Mouse (Mus musculus): Measurements from ENCODE around the gene Cdr2l. TPM values are rescaled to one million over a fixed set of nuclear protein-coding genes. Genes with fewer than 3 reads are reported as not detected.

Gene Cdr2l
- polyA plus RNA-seq, 1 experiment from 2014 or later = 21.3 TPM

GRCm38 (mm10) chr11:115349976-115350375 is 31.7 kb upstream of the Cdr2l start:
- DNase-seq (ENCODE audit: low read depth, low spot score) (no peak), ATAC-seq (no peak)
- no peak for TF ChIP-seq CTCF (IDR thresholded peaks at IDR 0.05)
- in situ Hi-C loops (cut with MboI; ENCODE audit: low pct_unique_long_range_greater_than_20kb) = no loop called here
- POLR2A ChIA-PET = no interaction called here
- CTCF ChIA-PET = no interaction called here
- H3K27me3 ChIP-seq = no peaks in the 10 kb centered on the region

GRCm38 (mm10) chr11:115353375-115353774 is 28.3 kb upstream of the Cdr2l start:
- no peak for TF ChIP-seq CTCF (IDR thresholded peaks at IDR 0.05)
- ChIA-PET CTCF (interaction anchor here (0.8 to 2.2 kb wide), 10 partner anchors 8 to 130 kb away, joined by 3 to 11 read pairs (median 4); partner anchors contain the start of gene Ush1g), POLR2A (no interaction called here)
- DNase-seq (ENCODE audit: low read depth, low spot score) (no peak), ATAC-seq (no peak)
- in situ Hi-C loops (cut with MboI; ENCODE audit: low pct_unique_long_range_greater_than_20kb) = no loop called here
- no peaks in the 10 kb centered on the region for H3K27me3 ChIP-seq

- TF ChIP-seq CTCF (IDR thresholded peaks at IDR 0.05) = no peak
- in situ Hi-C loops (cut with MboI; ENCODE audit: low pct_unique_long_range_greater_than_20kb) = no loop called here
- no peak for DNase-seq (ENCODE audit: low read depth, low spot score)
- ATAC-seq = peak; percentile 24
- POLR2A ChIA-PET = interaction anchor here (0.6 to 0.7 kb wide), 2 partner anchors 91 to 120 kb away, joined by 3 read pairs; no protein-coding TSS in a partner anchor
- H3K27me3 ChIP-seq = no peaks in the 10 kb centered on the region
- CTCF ChIA-PET = interaction anchor here (0.7 to 2.2 kb wide), 13 partner anchors 9 to 129 kb away, joined by 3 to 11 read pairs (median 4); partner anchors contain the start of genes Fdxr and Ush1g
Observed at GRCm38 (mm10) chr11:115354183-115354582, 27.5 kb upstream of the Cdr2l start.

GRCm38 (mm10) chr11:115358468-115358867 is 23.2 kb upstream of the Cdr2l start:
- in situ Hi-C loops (cut with MboI; ENCODE audit: low pct_unique_long_range_greater_than_20kb) = loop anchor here (5.0 kb wide), 2 partner anchors 36 to 161 kb away; partner anchors contain the start of gene Ush1g
- DNase-seq (ENCODE audit: low read depth, low spot score) (no peak), ATAC-seq (no peak)
- ChIA-PET POLR2A (interaction anchor here (1.5 to 1.6 kb wide), 2 partner anchors 54 to 56 kb away, joined by 4 to 5 read pairs; no protein-coding TSS in a partner anchor), CTCF (interaction anchor here (0.8 to 1.7 kb wide), 7 partner anchors 9 to 115 kb away, joined by 3 to 5 read pairs (median 3); partner anchors contain the start of gene Hid1)
- H3K27me3 ChIP-seq = no peaks in the 10 kb centered on the region
- no peak for TF ChIP-seq CTCF (IDR thresholded peaks at IDR 0.05)

GRCm38 (mm10) chr11:115359293-115359692 is 22.4 kb upstream of the Cdr2l start:
- DNase-seq (ENCODE audit: low read depth, low spot score) (no peak), ATAC-seq (no peak)
- POLR2A ChIA-PET = interaction anchor here (1.5 to 1.6 kb wide), 2 partner anchors 53 to 56 kb away, joined by 4 to 5 read pairs; no protein-coding TSS in a partner anchor
- no peaks in the 10 kb centered on the region for H3K27me3 ChIP-seq
- in situ Hi-C loops (cut with MboI; ENCODE audit: low pct_unique_long_range_greater_than_20kb) = loop anchor here (5.0 kb wide), 2 partner anchors 37 to 162 kb away; partner anchors contain the start of gene Ush1g
- CTCF ChIA-PET = interaction anchor here (0.8 to 1.7 kb wide), 5 partner anchors 8 to 114 kb away, joined by 3 to 5 read pairs (median 3); partner anchors contain the start of gene Hid1
- TF ChIP-seq CTCF (IDR thresholded peaks at IDR 0.05) = no peak

- no peak for DNase-seq (ENCODE audit: low read depth, low spot score)
- no peaks in the 10 kb centered on the region for H3K27me3 ChIP-seq
- ChIA-PET POLR2A (interaction anchor here (1.6 kb wide), 1 partner anchor 53 kb away, joined by 4 read pairs; no protein-coding TSS in a partner anchor), CTCF (interaction anchor here (1.1 to 1.3 kb wide), 2 partner anchors 8 to 29 kb away, joined by 3 to 4 read pairs; partner anchors contain the start of gene Hid1)
- ATAC-seq = no peak
- no peak for TF ChIP-seq CTCF (IDR thresholded peaks at IDR 0.05)
- in situ Hi-C loops (cut with MboI; ENCODE audit: low pct_unique_long_range_greater_than_20kb) = loop anchor here (5.0 kb wide), 4 partner anchors 37 to 162 kb away; partner anchors contain the start of gene Ush1g
Observed at GRCm38 (mm10) chr11:115359726-115360125, 22.0 kb upstream of the Cdr2l start.

GRCm38 (mm10) chr11:115364136-115364535 is 17.6 kb upstream of the Cdr2l start:
- H3K27me3 ChIP-seq = no peaks in the 10 kb centered on the region
- TF ChIP-seq CTCF (IDR thresholded peaks at IDR 0.05) = no peak
- ATAC-seq = no peak
- in situ Hi-C loops (cut with MboI; ENCODE audit: low pct_unique_long_range_greater_than_20kb) = loop anchor here (5.0 kb wide), 2 partner anchors 48 to 108 kb away; no protein-coding TSS in a partner anchor
- DNase-seq (ENCODE audit: low read depth, low spot score) = no peak
- POLR2A ChIA-PET = interaction anchor here (3.0 kb wide), 1 partner anchor 49 kb away, joined by 9 read pairs; no protein-coding TSS in a partner anchor
- CTCF ChIA-PET = interaction anchor here (2.2 kb wide), 1 partner anchor 10 kb away, joined by 5 read pairs; no protein-coding TSS in a partner anchor

- in situ Hi-C loops (cut with MboI; ENCODE audit: low pct_unique_long_range_greater_than_20kb) = no loop called here
- peaks cover 9% of the 10 kb centered on the region for H3K27me3 ChIP-seq
- ATAC-seq (no peak), DNase-seq (ENCODE audit: low read depth, low spot score) (no peak)
- CTCF ChIA-PET = interaction anchor here (0.7 to 2.2 kb wide), 3 partner anchors 12 to 108 kb away, joined by 3 to 6 read pairs (median 5); partner anchors contain the start of gene Ush1g
- no peak for TF ChIP-seq CTCF (IDR thresholded peaks at IDR 0.05)
- POLR2A ChIA-PET = interaction anchor here (0.5 to 3.0 kb wide), 5 partner anchors 37 to 104 kb away, joined by 3 to 9 read pairs (median 3); partner anchors contain the start of gene Mrpl58
Observed at GRCm38 (mm10) chr11:115366039-115366705, 15.5 kb upstream of the Cdr2l start.

- TF ChIP-seq CTCF (IDR thresholded peaks at IDR 0.05) = no peak
- H3K27me3 ChIP-seq = peaks cover 9% of the 10 kb centered on the region
- in situ Hi-C loops (cut with MboI; ENCODE audit: low pct_unique_long_range_greater_than_20kb) = no loop called here
- CTCF ChIA-PET = interaction anchor here (0.7 to 2.1 kb wide), 3 partner anchors 8 to 108 kb away, joined by 3 to 6 read pairs (median 4); partner anchors contain the start of gene Ush1g
- POLR2A ChIA-PET = interaction anchor here (0.5 to 3.0 kb wide), 3 partner anchors 37 to 103 kb away, joined by 3 to 9 read pairs (median 4); partner anchors contain the start of gene Mrpl58
- no peak for DNase-seq (ENCODE audit: low read depth, low spot score)
- peak; percentile 52 for ATAC-seq
Observed at GRCm38 (mm10) chr11:115366706-115367394, 14.9 kb upstream of the Cdr2l start.
